Mouse (Mus musculus): Measurements from ENCODE around the gene Eef1g. TPM values are rescaled to one million over a fixed set of nuclear protein-coding genes. Genes with fewer than 3 reads are reported as not detected.

The Eef1g gene
- polyA plus RNA-seq, 1 experiment from 2014 or later: 501 TPM

- Histone ChIP-seq H3K27me3 (replicated peaks; ENCODE audit: control insufficient read depth, insufficient read depth, low read length) (no peaks in the 10 kb centered on the region), H3K36me3 (ENCODE audit: control insufficient read depth, insufficient read depth, low read length) (peaks cover 64% of the 10 kb centered on the region), H3K4me1 (replicated peaks; ENCODE audit: control insufficient read depth, insufficient read depth, low read length) (peaks cover 16% of the 10 kb centered on the region), H3K4me2 (ENCODE audit: low read length) (peak within 1 kb of the TSS; percentile 65), H3K9me3 (ENCODE audit: control insufficient read depth, low read length) (no peaks in the 10 kb centered on the region), H3K4me3 (ENCODE audit: low read depth, low read length) (peak within 1 kb of the TSS; percentile 57), H3K9ac (ENCODE audit: low read length) (peak within 1 kb of the TSS; percentile 71), H3K27ac (ENCODE audit: low read depth) (peak within 1 kb of the TSS; percentile 86)
- 5% methylated on average over 46 of the region's 46 CpGs for WGBS
- DNase-seq (ENCODE audit: low spot score): peak; percentile 96
- ATAC-seq (replicated peaks; ENCODE audit: low FRiP score, low TSS enrichment, low read depth): peak; percentile 93
Measured at GRCm38 (mm10) chr19:8953135-8954039, 13.5 kb upstream of the Eef1g start, which contains the start of gene Tut1. TSS of gene Tut1 (plus strand) at chr19:8953847.

GRCm38 (mm10) chr19:8954171-8954570, 12.7 kb upstream of the Eef1g start:
- WGBS: 6% methylated on average over 9 of the region's 9 CpGs
- H3K9ac ChIP-seq (ENCODE audit: low read length): peak overlapping the region; percentile 71
- peak overlapping the region; percentile 65 for H3K4me2 ChIP-seq (ENCODE audit: low read length)
- no peaks in the 10 kb centered on the region for H3K27me3 ChIP-seq (replicated peaks; ENCODE audit: control insufficient read depth, insufficient read depth, low read length)
- H3K4me3 ChIP-seq (ENCODE audit: low read depth, low read length): peak overlapping the region; percentile 57
- peaks cover 64% of the 10 kb centered on the region for H3K36me3 ChIP-seq (ENCODE audit: control insufficient read depth, insufficient read depth, low read length)
- H3K4me1 ChIP-seq (replicated peaks; ENCODE audit: control insufficient read depth, insufficient read depth, low read length): peaks cover 16% of the 10 kb centered on the region
- ATAC-seq (replicated peaks; ENCODE audit: low FRiP score, low TSS enrichment, low read depth) (no peak), DNase-seq (ENCODE audit: low spot score) (no peak)
- H3K9me3 ChIP-seq (ENCODE audit: control insufficient read depth, low read length): no peaks in the 10 kb centered on the region
- H3K27ac ChIP-seq (ENCODE audit: low read depth): peak overlapping the region; percentile 51

- Histone ChIP-seq H3K9ac (ENCODE audit: low read length) (no peak overlapping the region), H3K4me2 (ENCODE audit: low read length) (no peak overlapping the region), H3K36me3 (ENCODE audit: control insufficient read depth, insufficient read depth, low read length) (peaks cover 84% of the 10 kb centered on the region), H3K27ac (ENCODE audit: low read depth) (no peak overlapping the region), H3K9me3 (ENCODE audit: control insufficient read depth, low read length) (no peaks in the 10 kb centered on the region), H3K4me3 (ENCODE audit: low read depth, low read length) (no peak overlapping the region), H3K27me3 (replicated peaks; ENCODE audit: control insufficient read depth, insufficient read depth, low read length) (no peaks in the 10 kb centered on the region), H3K4me1 (replicated peaks; ENCODE audit: control insufficient read depth, insufficient read depth, low read length) (peaks cover 8% of the 10 kb centered on the region; the same call in 1 of the 2 replicates)
- ATAC-seq (replicated peaks; ENCODE audit: low FRiP score, low TSS enrichment, low read depth): no peak
- WGBS: 92% methylated on average over 2 of the region's 2 CpGs
- DNase-seq (ENCODE audit: low spot score): no peak
Measured at GRCm38 (mm10) chr19:8962256-8962655, 4.6 kb upstream of the Eef1g start.

GRCm38 (mm10) chr19:8965075-8965474, 1.8 kb upstream of the Eef1g start:
- Histone ChIP-seq H3K4me2 (ENCODE audit: low read length) (no peak overlapping the region), H3K4me1 (replicated peaks; ENCODE audit: control insufficient read depth, insufficient read depth, low read length) (peaks cover 15% of the 10 kb centered on the region), H3K9ac (ENCODE audit: low read length) (no peak overlapping the region), H3K27me3 (replicated peaks; ENCODE audit: control insufficient read depth, insufficient read depth, low read length) (no peaks in the 10 kb centered on the region), H3K36me3 (ENCODE audit: control insufficient read depth, insufficient read depth, low read length) (peaks cover 77% of the 10 kb centered on the region), H3K27ac (ENCODE audit: low read depth) (peak overlapping the region; percentile 91; the same call in 1 of the 2 replicates), H3K4me3 (ENCODE audit: low read depth, low read length) (no peak overlapping the region), H3K9me3 (ENCODE audit: control insufficient read depth, low read length) (no peaks in the 10 kb centered on the region)
- WGBS: 84% methylated on average over 11 of the region's 11 CpGs
- DNase-seq (ENCODE audit: low spot score) (no peak), ATAC-seq (replicated peaks; ENCODE audit: low FRiP score, low TSS enrichment, low read depth) (no peak)

GRCm38 (mm10) chr19:8965771-8966170, 1.1 kb upstream of the Eef1g start:
- Histone ChIP-seq H3K27me3 (replicated peaks; ENCODE audit: control insufficient read depth, insufficient read depth, low read length) (no peaks in the 10 kb centered on the region), H3K9ac (ENCODE audit: low read length) (peak overlapping the region; percentile 66), H3K4me1 (replicated peaks; ENCODE audit: control insufficient read depth, insufficient read depth, low read length) (peaks cover 15% of the 10 kb centered on the region), H3K9me3 (ENCODE audit: control insufficient read depth, low read length) (no peaks in the 10 kb centered on the region), H3K4me3 (ENCODE audit: low read depth, low read length) (peak overlapping the region; percentile 93; the same call in 1 of the 2 replicates), H3K4me2 (ENCODE audit: low read length) (peak overlapping the region; percentile 60), H3K27ac (ENCODE audit: low read depth) (peak overlapping the region; percentile 91), H3K36me3 (ENCODE audit: control insufficient read depth, insufficient read depth, low read length) (peaks cover 77% of the 10 kb centered on the region)
- WGBS: 75% methylated on average over 8 of the region's 8 CpGs
- ATAC-seq (replicated peaks; ENCODE audit: low FRiP score, low TSS enrichment, low read depth): no peak
- DNase-seq (ENCODE audit: low spot score): no peak

GRCm38 (mm10) chr19:8966198-8966589, 647 bp upstream of the Eef1g start:
- H3K4me2 ChIP-seq (ENCODE audit: low read length): peak overlapping the region; percentile 60
- ATAC-seq (replicated peaks; ENCODE audit: low FRiP score, low TSS enrichment, low read depth) (no peak), DNase-seq (ENCODE audit: low spot score) (peak; percentile 61)
- no peaks in the 10 kb centered on the region for H3K27me3 ChIP-seq (replicated peaks; ENCODE audit: control insufficient read depth, insufficient read depth, low read length)
- H3K4me1 ChIP-seq (replicated peaks; ENCODE audit: control insufficient read depth, insufficient read depth, low read length): peaks cover 15% of the 10 kb centered on the region
- H3K9me3 ChIP-seq (ENCODE audit: control insufficient read depth, low read length): no peaks in the 10 kb centered on the region
- H3K36me3 ChIP-seq (ENCODE audit: control insufficient read depth, insufficient read depth, low read length): peaks cover 77% of the 10 kb centered on the region
- peak overlapping the region; percentile 93 for H3K4me3 ChIP-seq (ENCODE audit: low read depth, low read length)
- H3K27ac ChIP-seq (ENCODE audit: low read depth): peak overlapping the region; percentile 91
- peak overlapping the region; percentile 66 for H3K9ac ChIP-seq (ENCODE audit: low read length)
- 31% methylated on average over 5 of the region's 5 CpGs for WGBS

GRCm38 (mm10) chr19:8967373-8967743, 517 bp downstream of the Eef1g start:
- Histone ChIP-seq H3K9ac (ENCODE audit: low read length) (peak overlapping the region; percentile 98), H3K36me3 (ENCODE audit: control insufficient read depth, insufficient read depth, low read length) (peaks cover 77% of the 10 kb centered on the region), H3K27ac (ENCODE audit: low read depth) (peak overlapping the region; percentile 78), H3K4me2 (ENCODE audit: low read length) (peak overlapping the region; percentile 73), H3K27me3 (replicated peaks; ENCODE audit: control insufficient read depth, insufficient read depth, low read length) (no peaks in the 10 kb centered on the region), H3K9me3 (ENCODE audit: control insufficient read depth, low read length) (no peaks in the 10 kb centered on the region), H3K4me3 (ENCODE audit: low read depth, low read length) (peak overlapping the region; percentile 93), H3K4me1 (replicated peaks; ENCODE audit: control insufficient read depth, insufficient read depth, low read length) (peaks cover 15% of the 10 kb centered on the region)
- ATAC-seq (replicated peaks; ENCODE audit: low FRiP score, low TSS enrichment, low read depth): no peak
- DNase-seq (ENCODE audit: low spot score): no peak
- under 1% methylated on average over 8 of the region's 8 CpGs for WGBS

- H3K36me3 ChIP-seq (ENCODE audit: control insufficient read depth, insufficient read depth, low read length): peaks cover 77% of the 10 kb centered on the region
- no peak for ATAC-seq (replicated peaks; ENCODE audit: low FRiP score, low TSS enrichment, low read depth)
- peaks cover 15% of the 10 kb centered on the region for H3K4me1 ChIP-seq (replicated peaks; ENCODE audit: control insufficient read depth, insufficient read depth, low read length)
Measured at GRCm38 (mm10) chr19:8967893-8968292, 1.1 kb downstream of the Eef1g start.

More at GRCm38 (mm10) chr19:8967893-8968292, 1.1 kb downstream of the Eef1g start:
- 7% methylated on average over 9 of the region's 9 CpGs for whole genome bisulfite sequencing
- H3K27me3 ChIP-seq (replicated peaks; ENCODE audit: control insufficient read depth, insufficient read depth, low read length): no peaks in the 10 kb centered on the region
- H3K27ac ChIP-seq (ENCODE audit: low read depth): peak overlapping the region; percentile 78
- H3K4me3 ChIP-seq (ENCODE audit: low read depth, low read length): peak overlapping the region; percentile 93
- no peaks in the 10 kb centered on the region for H3K9me3 ChIP-seq (ENCODE audit: control insufficient read depth, low read length)
- H3K4me2 ChIP-seq (ENCODE audit: low read length): peak overlapping the region; percentile 73
- no peak for DNase-seq (ENCODE audit: low spot score)
- peak overlapping the region; percentile 98 for H3K9ac ChIP-seq (ENCODE audit: low read length)

Data from intestine, embryonic 14.5 days (tissue).